Mouse (Mus musculus): Measurements from ENCODE around the gene Pdap1.
"Not testable (repeated sequence)": the region's sequence is repeated elsewhere in the genome, so short reads cannot be mapped to it uniquely, and the experiment has no call there.

Gene Pdap1

DNA sequence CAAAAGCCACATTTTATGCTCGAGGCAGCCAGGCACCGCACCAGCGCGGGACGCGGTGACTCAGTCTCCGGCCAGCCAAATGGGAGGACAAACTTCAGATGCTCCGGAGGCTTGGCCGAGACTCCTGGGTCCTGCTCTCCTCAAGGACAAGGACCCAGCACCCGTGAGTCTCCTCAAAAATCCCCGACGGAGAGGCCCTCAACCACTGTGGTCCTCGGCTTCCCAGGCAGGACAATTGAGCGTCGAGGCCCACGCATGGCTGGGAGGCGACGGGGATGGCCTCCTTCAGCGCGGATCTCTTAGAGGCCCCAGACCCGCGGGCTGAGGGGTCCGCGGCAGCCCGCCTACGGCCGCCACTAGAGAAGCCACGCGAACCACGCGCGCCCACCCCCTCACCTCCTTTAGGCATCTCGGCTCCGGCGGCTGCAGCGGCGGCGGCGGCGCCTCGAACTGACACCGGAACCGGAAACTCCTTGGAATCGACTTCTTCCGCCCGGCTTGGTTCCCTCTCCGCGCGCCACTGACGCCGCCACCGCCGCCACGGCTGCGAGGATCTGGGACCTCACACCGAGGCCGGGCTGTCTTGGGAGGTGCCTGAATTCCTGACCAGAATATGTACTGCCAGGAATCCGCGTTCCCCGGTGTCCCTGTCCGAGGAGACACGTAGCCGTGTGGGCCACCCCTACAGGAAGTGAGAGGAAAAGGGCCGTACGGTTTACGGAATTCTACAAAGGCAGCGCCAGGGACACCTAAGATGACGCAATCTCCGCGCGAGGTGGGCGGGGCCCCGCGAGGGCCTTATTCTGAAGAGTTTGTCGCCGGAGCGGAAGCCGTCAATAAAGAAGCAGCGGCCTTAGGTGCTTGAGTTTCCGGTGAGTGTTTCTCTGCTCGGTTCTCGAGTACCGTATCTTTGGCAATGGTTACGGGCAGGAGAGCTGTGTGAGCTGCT, at the start of gene Pdap1, which contains the start of gene Bud31:
Gene Pdap1 (minus strand): TSS at position 668 of the 949 bp plus-strand sequence.
Gene Bud31 (plus strand): TSS at position 792 of the 949 bp plus-strand sequence.
- DNase-seq = peak; percentile 96 to 97

DNA sequence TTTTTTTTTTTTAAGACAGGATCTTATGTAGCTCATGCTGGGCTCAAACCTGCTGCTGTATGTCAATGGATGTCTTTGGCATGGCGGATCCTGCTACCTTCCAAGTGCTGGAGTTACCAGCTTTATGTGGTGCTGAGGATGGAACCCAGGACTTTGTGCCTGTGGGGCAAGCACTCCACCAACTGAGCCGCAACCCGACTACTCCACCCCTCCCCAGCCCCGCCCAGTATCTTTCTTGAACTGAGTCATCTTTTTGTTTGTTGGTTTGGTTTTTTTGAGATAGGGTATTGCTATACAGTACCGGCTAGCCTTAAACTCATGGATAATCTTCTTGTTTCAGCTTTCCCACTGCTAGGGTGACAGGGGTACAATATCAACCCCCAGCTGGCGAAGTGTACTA, 49.4 kb upstream of the Pdap1 start:
- DNase-seq = no peak

DNA sequence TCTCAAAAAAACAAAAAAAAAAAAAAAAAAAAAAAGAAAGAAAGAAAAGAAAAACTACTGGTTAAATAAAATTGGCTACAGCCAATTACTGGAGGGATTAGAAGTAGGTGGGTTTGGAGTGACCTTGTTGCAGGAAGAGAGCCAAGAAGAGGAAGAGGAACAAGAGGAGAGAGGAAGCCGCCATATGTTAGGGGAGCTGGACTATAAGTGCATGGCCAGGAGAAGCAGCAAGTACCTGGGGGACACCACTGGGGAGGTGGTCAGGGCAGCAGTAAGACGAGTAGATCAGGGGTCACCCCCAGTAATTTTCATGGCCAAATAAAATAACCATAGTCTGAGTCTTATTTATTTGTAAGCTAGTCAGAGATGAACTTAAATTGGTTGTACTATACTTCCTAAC, 45.2 kb upstream of the Pdap1 start:
- DNase-seq = no peak

DNA sequence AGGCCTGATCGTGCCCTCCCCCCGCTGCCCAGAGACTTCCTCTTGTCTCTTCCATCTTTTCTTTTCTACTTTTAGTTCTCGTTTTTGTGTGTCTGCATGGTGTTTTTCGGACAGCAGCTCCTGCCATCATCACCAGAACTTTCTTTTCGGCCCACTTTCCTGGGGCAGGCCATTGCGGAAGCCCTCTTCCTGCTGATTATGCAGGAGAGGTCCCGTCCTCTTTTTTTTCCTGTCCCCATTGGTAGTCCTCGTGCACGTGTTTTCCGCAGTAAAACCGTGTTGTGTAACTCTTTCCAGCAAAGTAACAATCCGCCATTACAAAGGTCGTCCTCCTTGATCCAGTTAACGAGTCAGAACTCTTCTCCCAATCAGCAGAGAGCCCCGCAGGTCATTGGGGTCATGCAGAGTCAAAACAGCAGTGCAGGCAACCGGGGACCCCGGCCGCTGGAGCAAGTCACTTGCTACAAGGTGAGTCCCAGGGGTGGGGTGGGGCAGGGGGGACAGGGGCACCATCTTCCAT, 38.5 kb upstream of the Pdap1 start:
- no peak for DNase-seq

DNA sequence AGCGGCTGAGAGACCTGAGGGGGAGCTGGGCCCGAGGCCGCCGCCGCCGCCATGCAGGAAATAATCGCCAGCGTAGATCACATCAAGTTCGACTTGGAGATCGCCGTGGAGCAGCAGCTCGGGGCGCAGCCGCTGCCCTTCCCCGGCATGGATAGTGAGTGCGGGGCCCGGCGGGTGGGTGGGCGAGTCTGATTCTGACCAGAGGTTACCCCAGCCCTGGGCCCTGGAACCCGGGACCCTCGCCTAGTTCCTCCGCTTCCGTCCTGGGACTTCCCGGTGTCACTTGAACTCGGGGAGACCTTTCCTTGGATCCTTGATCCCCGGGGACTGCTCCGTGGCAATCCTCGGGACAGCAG, 27.2 kb upstream of the Pdap1 start:
- DNase-seq = no peak

DNA sequence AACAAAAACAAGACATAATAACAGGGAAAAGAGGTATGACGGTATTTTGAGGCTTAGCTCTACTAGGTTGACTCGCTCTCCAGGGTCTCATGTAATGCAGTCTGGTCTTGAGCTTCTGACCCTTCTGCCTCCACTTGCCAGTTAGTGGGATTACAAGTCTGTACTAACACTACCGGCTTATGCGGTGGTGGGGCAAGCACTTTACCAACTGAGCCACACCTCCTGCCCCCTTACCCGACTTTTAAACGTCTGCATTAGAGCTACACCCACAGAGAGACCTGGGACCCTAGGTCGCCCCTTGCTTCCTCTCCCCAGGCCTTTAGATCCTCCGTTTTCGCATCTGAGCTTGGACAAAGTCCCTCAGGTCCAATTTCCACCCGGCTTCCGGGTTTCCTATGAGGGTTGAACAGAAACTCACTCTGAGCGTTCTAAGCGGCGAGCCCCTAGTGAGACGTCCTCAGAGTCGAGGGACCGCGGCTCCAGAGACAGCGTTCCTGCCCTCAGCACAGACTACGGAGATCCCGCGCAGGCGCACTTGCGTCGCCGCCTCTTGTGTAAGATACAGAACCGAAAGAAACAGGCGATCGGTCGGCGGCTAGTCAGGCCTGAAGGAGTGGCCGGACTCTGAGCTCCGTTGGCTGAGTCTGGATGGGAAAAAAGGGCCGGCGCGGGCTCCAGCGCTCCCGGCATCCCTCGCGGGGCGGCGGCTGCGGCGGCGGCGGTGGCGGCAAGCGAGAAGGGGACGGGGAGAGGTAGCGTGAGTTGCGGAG, 26.7 kb upstream of the Pdap1 start, which contains the start of the genes Ptcd1 and Cpsf4:
Gene Ptcd1 (minus strand): TSS at position 573 of the 770 bp plus-strand sequence.
Gene Cpsf4 (plus strand): TSS at position 678 of the 770 bp plus-strand sequence.
- peak; percentile 98 to 99 for DNase-seq

DNA sequence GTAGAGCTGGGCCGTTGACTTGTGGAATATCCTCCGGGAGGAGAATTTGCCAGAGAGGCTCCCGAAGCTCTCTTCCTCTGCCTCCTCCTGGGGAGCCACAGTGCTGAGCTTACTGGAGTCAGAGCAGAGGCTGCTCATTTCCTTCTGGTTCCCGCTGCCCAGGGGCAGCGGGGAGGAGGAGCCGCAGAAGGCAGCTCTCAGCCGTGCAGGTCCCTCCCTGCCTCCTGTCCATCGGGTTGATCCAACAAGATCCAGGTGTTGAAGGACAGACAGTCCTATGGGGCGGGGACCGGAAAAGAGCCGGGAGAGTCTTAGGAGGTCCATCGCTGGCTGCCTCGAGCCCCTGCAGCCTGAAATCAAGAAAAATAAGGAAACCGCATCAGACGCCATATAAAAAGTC, 25.1 kb upstream of the Pdap1 start:
- DNase-seq = no peak

DNA sequence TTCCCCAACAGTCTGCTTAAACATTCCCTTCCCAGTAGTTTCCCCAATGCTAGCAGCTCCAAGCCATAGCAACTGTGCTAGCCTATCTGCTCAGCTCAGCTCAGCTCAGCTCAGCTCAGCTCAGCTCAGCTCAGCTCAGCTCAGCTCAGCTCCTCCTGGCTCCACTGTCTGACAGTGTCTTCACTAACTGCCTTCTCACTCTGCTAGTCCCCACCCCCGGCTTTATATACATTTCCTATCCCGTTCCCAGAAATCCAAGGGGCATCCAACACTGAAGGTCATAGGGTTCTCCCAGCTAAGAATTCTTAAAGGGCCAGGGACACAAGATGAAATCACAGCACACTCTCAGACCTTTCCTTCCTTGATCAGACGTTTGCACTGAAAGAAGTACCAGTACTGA, 24.7 kb upstream of the Pdap1 start:
- no peak for DNase-seq

DNA sequence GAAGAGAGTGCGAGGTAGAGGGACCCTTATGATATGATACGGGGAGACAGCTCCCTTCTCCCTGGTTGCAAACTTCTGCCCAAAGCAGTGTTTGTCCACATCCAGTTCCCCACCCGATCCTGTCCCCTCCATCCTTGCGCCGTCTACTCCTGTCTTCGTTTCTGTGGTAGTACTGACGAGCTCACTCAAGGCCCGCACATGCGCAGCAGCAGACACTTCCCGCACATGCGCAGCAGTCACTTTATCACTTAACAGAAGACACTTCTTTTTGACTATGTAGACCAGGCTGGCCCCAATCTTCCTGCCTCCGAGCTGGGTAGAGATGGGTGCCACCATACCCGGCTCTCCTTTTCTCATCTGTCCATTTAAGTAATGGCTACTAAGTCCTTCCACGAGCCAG, 21.3 kb upstream of the Pdap1 start:
- DNase-seq = no peak

DNA sequence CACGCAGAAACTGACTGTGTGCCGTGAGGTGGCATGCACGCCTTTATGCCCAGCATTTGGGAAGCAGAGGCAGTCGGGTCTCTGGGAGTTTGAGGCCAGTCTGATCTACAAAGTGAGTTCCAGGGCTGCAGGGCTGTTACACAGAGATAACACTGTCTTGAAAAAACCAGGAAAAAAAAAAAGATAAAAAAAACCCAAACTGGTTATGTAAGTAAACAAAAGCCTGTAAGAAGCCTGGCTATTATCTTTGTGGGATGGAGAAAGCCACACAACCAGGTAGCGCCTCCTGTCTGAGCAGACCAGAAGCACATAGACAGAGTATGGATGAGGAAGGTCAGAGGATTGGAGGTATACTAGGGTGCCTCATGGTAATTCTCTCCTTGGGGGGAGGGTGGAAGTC, 12.7 kb upstream of the Pdap1 start:
- DNase-seq = no peak

DNA sequence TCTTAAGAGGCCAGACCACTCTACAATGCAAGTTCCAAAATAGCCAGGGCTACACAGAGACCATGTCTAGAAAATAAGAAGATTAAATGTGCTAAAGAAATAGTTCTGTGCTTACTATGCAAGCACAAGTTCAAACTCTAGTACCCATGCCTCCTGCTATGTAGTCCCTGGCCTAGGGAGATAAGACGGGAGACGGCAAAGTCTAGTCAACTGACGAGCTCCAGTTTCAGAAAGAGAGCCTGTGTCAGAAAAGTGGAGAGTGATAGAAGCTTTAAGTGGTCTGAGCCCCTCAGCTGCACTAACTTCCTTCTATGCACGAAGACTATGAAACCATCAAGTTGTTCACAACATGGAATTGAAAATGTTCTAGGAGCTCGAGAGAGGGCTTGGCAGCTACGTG, 9.3 kb upstream of the Pdap1 start:
- no peak for DNase-seq

DNA sequence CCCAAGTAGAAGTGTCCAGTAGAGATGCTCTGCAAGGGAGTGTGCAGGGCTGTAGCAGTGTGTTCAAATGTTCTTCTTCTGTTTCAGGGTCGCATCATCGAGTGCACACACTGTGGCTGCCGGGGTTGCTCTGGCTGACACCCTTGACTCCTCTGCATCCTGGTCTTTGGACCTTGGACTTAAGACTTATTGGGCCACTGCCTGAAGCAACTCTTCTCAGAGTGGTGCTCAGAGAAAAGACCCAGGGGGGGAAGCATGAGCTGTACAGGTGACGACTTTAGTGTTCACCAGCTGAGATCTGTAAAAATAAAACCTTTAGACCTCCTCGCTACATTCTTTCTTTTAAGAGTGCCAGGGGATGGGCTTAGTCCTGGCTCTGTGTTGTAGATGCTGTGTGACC, 7.7 kb upstream of the Pdap1 start:
- no peak for DNase-seq

DNA sequence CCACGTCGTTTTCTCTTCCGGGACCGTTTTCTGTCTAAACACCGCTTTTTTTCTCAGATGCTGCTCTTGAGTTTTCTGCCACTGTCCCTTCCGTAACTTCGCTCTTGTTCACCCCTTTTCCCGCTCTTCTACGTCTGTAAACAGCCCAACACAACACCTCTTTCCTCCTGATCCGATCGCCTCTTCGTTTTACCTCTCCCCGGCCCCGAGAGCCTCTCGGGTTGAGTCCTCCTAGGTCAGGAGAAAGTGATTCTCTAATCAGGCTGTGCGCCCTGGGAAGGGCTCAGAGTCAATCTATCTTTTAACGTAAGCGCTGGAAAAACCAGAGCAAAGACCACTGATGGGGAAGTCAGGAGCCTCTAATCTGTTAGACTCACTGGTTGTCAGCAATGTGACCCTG, 573 bp upstream of the Pdap1 start:
- peak in 1 of 2 experiments; percentile 31 for DNase-seq

DNA sequence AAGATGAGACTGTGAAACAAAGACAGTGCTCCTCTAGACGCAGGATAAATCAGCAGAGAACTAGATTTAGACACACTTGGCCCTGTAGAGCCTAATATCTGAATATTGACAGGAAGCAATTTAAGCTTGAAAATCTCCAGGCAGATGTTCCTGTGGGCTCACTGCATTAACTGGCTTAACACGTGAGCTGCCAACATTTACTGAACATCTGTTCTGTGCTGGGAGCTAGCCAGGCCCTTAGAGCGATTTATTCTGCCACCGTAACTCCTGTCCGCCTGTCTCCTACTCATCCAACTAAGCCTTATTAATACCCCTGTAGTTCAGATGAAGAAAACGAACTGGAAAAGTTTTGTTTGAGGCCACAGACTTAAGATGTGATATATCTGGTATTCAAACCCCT, 1.2 kb downstream of the Pdap1 start:
- peak in 1 of 2 experiments; percentile 20 for DNase-seq

DNA sequence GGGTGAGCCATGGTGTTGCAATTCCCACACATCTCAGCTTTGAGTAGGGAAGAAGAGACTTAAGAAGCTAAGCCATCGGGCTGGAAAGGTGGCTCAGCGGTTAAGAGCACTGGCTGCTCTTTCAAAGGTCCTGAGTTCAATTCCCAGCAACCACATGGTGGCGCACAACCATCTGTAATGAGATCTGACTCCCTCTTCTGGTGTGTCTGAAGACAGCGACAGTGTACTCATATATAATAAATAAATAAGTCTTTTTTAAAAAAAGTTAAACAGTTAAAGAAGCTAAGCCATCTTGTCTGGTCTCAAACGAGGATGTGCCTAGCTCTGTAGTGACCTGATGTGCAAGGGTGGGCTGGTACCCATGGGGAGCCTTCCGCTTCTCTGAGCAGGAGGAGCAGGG, 6.8 kb downstream of the Pdap1 start:
- not testable (repeated sequence) for DNase-seq

DNA sequence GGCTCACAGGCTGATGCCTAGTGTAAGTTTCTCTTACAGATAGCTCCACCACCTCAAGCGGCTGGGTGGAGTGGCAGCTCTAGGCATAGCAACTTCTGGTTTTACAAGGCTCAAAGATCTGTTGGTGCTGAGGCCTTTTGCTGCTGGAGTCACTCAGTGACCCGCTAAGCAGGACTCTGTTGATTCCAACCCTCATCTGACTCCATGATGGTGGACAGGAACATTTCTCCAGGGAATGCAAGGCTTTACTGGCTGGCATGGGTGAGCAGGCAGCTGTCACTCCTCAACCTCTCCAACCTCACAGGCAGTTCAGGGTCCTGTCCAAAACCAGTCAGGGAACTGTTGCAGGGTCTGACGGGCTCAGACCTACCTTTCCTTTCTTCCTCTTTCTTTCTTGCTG, 9.0 kb downstream of the Pdap1 start:
- DNase-seq = no peak

DNA sequence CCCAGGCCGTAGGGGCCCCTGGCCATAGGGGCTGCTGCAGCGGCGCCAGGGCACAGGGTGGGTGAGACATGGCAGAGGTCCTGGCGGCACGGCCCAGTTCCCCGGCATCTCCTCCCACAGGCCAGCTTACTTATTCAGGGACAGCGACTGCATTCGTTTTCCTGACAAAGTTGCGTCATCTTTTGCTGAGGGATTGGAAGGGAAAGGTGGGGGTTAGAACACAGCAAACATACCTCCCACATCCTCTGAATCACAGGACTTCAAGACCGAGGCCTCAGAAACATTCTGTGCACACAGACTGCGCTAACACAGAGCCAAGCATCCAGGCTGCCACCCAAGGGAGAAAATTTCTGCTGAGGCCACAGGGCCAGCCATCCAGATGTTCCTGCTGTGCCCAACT, 9.8 kb downstream of the Pdap1 start:
- no peak for DNase-seq

DNA sequence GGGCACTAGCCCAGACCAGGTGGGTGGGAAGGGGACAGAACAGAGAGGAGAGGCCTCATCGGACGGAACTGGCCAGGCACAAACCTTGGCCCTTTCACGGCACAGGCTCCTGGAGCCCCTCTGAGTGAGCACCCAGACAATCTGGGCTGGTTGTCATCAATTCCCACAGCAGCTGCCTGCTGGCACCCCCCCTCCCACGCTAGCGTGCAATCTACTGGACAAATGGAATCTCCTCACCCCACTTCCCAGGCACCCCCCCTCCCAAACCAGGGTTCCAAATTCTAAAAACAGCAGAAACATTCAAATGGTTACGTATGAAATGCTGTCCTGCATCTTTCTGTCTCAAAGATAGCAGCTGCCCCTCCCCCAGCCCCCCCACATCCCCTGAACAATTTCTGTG, 10.3 kb downstream of the Pdap1 start:
- DNase-seq = not testable (repeated sequence)

DNA sequence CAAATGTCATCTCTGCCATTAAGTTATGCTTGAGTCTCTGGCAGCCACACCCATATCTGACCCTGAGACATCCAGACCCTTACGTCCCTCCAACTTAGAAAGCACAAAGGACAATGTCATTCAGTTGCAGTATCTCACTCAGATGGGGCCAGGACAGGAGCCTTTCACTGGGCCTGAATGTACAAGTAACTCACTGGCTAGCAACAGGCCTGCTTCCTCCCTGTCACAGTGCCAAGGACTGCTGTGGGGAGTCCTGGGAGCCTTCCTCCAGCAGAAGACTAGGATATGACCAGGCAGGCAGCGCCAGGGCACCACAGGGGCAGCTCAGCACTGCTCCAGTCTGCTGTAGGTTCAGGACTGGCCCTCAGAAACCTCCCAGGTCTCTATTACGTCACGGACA, 10.9 kb downstream of the Pdap1 start:
- DNase-seq = no peak

DNA sequence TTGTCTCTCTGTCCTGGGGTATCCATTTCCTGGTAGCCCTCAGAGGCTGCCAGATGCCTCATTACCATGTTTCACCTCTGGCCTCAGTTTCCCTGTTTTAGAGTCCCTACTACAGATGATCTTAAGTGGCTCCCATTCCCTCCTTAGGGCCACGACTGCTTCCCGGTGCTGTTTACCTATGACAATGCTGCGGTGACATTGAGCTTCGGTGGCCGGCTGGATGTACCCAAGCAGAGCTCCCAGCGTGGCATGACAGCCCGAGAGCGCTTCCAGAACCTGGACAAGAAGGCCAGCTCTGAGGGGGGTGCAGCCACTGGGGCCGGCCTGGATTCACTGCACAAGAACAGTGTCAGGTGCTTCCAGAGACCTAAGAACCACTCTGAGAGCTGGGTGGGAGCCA, 13.5 kb downstream of the Pdap1 start:
- no peak for DNase-seq

DNA sequence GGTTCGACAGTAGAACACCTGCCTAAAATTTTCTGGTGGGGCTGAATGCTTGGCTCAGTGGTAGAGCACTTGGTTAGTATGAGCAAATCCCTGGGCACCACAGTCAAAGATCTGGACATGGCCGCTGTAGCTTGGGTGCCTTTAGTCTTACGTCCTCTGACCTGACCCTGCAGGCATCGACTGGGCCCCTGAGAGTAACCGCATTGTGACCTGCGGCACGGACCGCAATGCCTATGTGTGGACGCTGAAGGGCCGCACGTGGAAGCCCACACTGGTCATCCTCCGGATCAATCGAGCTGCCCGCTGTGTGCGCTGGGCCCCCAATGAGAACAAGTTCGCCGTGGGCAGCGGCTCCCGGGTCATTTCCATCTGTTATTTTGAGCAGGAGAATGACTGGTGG, 16.6 kb downstream of the Pdap1 start:
- no peak for DNase-seq

DNA sequence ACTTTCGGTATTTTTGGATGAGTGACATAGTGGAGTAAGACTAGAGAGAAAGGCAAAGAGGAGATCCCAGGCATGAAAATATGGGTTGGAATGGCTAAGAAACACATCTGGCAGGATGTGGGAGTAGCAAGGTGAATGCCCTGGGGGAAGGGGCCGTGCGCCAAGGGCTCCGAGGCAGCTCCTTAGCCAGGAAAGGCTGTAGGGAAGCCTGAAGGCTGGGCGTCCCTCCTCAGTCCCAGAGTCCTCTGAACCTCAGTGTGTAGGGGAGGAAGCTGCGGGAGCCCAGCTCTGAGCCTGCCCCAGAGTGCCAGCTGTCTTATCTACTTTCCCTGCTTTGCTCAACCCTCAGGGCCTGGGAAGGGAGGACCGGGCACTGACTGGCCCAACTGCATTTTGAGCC, 19.1 kb downstream of the Pdap1 start:
- no peak for DNase-seq

DNA sequence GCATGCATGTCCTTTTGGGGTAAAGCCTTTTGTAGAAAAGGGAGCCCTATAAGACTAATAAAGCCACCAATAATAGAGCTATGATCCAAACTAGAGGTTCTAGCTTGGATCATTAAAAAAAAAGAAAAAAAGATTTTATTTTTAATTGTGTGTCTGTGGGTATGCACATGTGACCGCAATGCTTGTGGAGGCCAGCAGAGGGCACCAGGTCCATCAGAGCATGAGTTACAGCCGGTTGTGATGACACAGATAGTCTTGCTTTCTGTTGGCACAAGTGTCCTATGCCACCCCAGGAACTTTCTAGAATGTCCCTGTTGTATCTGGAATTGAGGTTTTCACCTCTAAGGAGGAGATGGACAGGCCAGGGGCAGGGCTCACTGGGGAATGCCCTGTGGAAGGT, 20.7 kb downstream of the Pdap1 start:
- no peak for DNase-seq

DNA sequence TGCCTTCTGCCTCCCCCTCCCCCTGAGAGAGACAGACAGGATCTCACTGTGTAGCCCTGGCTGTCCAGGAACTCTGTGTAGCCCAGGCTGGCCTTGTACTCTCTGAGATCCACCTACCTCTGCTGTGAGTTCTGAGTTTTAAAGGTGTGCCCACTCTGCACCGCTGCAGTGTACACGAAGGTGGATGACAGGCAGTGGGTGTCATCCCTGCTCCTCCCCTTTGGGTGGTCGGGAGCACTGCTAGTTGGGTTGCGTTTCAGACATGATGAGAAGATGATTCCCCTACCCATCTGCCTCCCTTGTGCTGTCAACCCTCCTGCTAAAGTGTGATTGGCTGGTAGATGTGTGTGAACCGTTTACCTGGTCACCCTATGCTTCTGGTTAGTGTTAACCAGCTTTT, 21.6 kb downstream of the Pdap1 start:
- DNase-seq = no peak
